Mouse (Mus musculus): ENCODE results near the gene Caskin2.
"Not testable (repeated sequence)": the region's sequence is repeated elsewhere in the genome, so short reads cannot be mapped to it uniquely, and the experiment has no call there.

Caskin2 gene

GRCm38 (mm10) chr11:115764698-115765097 is 48.7 kb downstream of the Caskin2 start:
- peak; percentile 31 for DNase-seq (ENCODE audit: low spot score)

DNA sequence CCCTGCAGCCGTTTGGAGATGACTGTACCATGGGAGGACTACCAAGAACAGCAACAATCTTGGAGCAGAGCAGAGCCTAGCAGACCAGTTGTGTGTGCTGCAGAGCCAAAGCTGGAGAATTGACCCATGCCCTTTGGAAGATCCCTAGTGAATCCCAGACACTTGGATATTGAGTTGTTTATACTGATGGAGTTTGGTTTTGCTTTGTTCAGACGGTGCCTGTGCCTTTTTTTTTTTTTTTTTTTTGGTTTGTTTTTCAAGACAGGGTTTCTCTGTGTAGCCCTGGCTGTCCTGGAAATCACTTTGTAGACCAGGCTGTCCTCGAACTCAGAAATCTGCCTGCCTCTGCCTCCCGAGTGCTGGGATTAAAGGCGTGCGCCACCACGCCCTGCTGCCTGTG is 51.3 kb downstream of the Caskin2 start:
- not testable (repeated sequence) for DNase-seq (ENCODE audit: low spot score)

DNA sequence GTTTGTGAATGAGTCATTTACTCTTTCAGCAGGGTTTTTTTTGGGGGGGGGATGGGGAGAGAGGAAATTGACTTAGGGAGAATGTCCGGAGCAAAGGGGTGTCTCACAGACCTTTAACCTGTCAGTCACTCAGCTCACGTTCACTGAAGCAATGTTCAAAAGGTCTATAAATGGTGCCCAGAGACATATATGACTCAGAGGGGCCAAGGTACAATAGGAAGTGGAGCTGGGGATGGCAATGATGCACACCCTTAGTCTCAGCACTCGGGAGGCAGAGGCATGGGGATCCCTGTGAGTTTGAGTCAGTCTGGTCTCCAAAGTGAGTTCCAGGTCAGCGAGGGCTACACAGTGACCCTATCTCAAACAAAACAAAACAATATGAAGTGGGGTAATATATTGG is 60.0 kb downstream of the Caskin2 start:
- no peak for DNase-seq (ENCODE audit: low spot score)

- DNase-seq (ENCODE audit: low spot score), result no peak
Observed at GRCm38 (mm10) chr11:115752653-115753052, 60.8 kb downstream of the Caskin2 start.

DNA sequence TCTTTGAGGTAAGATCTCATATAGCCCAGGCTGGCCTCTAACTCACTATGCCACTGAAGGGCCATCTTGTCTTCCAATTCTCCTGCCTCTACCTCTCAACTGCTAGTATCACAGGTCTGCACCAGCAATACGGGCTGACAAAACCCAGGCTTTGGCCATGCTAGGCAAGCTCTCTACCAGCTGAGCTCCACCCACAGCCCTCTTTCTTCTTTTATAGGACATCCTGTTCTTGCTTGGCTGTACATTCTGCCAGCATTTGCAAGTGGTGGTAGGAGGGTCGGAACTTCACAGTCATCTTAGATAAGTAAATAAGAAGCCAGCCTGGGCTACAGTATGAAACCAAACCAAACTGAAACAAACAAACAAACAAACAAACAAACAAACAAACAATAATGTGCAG is 61.7 kb downstream of the Caskin2 start:
- DNase-seq (ENCODE audit: low spot score), result no peak

- DNase-seq (ENCODE audit: low spot score), result no peak
Observed at GRCm38 (mm10) chr11:115749834-115750233, 63.6 kb downstream of the Caskin2 start.

All from MN1 (cell line).